Mouse (Mus musculus) heart, adult 9 months (tissue): ENCODE measurements around the gene Polr1b.

ENCODE experiments used
- DNase-seq, 2 experiments: peaks; one replicate each; pipeline ENCODE4 v3.0.0; 2022; ENCODE audit warnings: low spot score in 2 of 2

Gene Polr1b

DNA sequence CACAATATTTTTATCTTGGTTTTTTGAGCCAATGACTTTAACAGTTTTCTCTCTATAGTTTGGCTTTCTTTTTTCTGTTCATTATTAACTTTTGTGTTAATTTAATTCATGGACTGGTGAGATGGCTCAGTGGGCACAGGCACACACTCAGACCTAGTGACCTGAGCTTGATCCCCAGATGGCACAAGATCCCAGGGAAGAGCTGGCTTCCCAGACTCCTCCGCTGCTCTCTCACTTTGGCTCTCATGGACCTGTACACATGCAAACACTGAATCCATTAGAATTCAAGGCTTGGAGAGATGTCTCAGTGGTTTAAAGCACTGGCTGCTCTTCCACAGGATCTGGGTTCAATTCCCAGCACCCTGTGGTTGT lies 15.6 kb downstream of the Polr1b start:
- no peak for DNase-seq

DNA sequence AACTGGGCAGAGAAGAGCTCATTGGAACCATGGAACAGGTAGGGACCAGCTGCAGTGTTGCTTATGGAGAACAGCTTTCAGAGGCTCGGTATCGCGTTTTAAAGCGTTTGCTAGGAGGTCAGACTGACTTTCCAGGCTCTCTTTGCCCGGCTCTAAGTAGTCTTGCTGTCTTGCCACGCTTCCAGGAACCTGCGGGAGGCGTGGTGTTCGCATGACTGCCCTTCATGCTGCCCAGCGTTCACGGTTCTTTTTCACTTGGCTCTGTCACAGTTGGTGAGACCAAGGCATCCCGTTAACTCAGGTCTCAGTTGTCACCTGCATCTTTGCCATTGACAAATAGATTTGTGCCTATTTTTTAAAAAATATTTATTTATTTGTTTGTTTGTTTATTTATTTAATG lies 17.3 kb downstream of the Polr1b start:
- no peak for DNase-seq

DNA sequence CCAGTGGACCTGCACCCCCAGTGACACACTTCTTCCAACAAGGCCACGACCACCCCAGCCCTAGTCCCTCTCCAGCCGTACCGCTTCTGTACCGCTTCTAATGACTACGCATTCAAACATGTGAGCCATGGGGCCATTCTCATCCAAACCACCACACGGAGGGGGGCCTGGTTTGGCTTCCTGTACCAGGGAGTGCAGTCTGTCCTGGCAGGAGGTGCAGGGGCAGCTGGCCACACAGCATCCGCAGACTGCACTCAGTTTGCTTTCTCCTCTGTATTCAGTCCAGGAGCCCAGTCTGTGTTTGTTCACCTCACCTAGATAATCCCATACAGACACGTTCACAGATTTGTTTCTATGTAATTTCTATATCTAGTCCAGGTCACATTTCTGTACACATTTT lies 21.2 kb downstream of the Polr1b start:
- DNase-seq, result no peak

DNA sequence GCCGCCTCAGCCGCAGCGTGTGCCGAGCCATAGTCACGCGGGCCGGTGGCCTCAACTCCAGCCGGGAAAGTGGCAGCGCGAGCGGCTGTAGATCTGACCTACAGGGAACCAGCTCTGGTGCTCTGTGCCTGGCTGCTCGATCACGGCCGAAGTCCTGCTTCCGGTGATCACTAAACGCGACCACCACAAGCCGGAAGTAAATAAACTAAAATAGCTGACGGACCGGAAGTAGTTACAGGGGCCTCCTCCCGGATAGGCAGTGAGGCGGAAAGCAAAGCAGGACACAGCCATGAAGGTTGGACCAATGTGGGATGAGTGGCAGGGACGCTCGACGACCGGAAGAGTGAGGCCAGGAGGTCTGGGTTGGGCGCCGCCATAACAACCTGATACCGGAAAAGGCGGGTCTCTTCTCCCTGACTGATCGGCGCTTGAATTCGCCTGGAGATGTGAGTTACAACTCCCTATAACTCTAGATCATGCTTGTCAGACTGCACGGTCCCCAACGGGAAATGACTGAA lies 28.7 kb downstream of the Polr1b start, which contains the start of gene Chchd5:
Gene Chchd5, plus strand, starts transcription at position 289 of the 518 bp plus-strand sequence.
- peak; percentile 97 to 98 for DNase-seq

DNA sequence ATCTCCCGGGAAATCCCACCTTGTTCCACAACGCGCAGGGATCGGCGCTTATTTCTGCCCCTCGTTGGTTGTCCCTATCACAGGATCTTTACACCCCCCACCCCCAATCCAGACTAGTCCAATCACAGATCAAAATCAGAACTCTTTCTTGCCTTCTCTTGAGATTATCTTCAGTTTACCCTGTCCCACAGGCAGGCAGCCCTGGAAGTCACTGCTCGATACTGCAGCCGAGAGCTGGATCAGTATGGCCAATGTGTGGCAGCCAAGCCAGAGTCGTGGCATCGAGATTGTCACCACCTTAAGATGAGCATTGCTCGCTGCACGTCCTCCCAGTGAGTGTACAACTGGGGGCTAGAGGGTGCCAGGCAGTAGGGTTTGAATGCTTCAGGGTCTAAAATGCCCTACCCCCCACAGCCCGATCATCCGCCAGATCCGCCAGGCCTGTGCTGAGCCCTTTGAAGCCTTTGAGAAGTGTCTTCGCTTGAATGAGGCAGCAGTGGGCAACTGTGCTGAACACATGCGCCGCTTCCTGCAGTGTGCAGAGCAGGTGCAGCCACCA lies 29.3 kb downstream of the Polr1b start:
- DNase-seq, result peak in 1 of 2 experiments; percentile 21

DNA sequence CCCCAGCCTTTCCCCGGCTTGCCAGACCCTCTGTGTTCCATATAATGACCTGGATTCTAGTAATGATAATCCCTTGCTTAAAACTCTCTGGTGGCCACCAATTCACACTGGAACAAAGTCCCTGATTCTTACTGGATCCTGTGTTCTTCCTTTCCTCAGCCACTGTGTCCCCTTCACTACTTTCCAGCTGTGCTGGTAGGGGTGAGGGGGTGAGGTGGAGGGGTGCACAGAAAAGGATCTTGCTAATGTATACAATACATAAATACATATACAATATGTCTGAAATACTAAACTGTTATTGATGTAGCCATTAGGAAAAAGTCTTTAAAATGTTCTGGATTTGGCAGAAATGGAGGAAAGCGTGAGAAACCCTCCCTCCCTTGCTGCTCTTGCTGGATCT lies 30.0 kb downstream of the Polr1b start:
- DNase-seq, result no peak

DNA sequence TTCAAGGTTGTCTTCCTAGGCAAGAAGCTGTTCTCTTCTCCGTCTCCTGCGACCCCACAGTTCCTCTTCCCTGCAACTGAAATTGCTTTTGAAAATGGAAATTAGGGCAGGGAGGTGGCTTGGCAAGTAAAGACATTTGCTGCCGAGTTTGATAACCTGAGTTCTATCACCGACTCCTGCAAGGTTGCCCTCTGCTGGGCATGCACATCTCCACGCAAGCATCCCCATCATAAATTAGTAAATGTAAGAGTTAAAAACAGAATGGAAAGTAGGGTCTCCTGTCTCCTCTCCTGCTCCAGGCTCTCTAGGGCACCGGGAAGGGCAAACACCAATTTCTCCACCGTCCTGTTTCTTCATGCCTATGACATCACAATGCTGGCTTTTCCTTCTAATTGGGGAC lies 31.4 kb downstream of the Polr1b start:
- DNase-seq, result no peak

DNA sequence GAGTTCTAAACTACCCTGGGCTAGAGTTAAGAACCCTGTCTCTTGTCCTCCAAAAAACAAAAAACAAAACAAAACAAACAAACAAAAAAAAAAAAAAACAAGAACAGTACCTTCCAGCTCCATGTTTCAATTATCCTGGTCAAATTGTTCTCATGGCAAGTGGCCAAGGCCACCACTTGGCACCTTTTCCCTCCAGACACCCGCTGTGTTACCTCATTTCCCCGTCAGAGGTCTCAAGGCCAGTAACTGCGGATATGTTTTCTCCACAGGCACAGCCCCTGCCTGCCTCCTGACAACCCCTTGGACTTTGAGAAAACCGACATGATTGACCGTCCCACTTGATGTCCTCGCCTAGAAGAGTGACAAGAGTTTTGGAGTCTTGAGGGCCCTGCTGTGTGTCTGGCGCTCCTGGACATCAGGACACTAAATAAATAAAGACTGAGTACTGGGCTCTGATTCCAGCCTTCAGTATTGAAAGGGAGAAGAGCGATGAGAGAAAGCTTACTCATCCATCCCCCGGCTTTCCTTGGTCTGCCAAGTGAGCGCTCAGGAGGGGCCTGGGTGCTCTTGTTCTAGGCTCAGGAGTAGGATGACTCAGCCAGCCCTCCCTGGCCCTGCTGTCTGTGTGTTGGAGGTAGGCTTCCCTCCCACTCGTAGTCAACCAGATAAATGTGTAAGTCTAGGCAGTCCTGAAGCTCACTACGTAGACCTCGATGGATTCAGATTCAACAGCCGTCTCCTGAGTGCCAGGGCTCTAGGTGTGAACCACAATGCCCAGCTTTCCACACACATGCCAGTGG lies 32.4 kb downstream of the Polr1b start:
- no peak for DNase-seq

DNA sequence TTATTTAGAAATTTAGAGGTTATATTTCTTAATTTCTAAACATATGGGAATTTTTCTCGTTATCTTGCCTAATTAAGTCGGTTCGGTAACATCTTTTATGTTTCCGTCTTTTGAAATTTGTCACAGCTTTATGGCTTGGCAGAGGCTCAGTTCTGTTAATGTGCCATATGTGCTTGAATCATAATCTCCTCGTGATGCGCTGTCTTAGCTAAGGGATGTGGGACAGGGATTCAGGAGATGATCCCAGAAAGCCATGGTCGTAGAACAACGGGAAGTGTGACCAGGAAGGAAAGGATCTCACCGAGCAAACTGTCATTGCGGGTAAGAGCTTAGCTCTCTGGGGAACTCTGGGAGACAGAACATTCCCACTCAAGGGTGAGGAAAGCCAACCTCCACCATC lies 39.1 kb downstream of the Polr1b start:
- no peak for DNase-seq

DNA sequence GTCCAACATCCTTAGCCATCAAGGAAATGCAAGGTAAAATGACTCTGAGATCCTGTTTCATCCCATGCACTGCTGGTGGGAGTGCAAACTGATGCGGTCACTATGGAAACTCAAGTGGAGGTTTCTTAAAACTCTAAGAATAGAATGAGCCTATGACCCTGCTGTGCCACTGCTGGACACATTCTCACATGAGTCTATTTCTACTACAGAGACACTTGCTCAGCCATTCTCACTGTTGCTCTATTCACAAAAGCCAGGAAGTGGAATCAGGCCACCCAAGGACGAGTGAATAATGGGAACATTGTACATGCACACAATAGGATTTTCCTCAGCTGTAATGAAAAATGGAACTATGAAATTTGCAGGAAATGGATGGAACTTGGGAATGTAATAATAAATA lies 48.0 kb downstream of the Polr1b start:
- no peak for DNase-seq

DNA sequence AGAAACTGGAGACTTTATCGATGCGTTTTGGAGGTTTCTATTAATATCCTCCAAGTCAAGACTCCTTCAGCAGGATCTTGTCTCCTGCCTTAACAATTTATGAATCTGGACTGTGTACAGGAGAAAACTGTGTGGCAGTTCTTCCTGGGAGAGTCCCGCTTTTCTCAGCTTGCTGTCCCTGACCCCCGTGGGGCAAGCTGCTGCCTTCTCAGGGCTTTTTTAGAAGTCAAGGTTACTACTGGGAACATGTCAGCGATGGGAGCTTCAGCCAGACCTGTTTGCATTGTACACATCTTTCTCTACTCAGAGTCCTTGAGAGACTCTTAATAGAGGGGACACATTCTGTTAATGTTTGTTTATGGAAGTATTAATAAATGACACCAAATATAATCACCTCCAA lies 49.6 kb downstream of the Polr1b start:
- DNase-seq, result no peak

DNA sequence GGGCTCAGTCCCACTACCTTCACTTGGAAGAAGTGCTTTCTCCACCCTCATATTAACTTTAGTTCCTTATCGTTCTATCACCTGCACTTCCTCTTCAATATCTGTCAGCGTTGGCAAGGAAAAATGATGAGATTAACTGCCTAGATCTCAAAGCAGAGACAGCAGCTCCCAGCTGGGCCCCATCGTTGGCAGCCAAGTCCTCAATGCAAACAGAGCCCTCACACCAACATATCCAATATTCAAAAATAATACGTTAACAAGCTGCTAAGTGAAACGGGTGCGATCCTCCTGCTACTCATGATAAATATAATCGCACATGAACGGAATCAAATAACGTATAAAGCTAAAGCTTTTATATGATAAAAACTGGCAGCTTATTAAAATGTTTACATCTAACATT lies 50.3 kb downstream of the Polr1b start:
- no peak for DNase-seq

DNA sequence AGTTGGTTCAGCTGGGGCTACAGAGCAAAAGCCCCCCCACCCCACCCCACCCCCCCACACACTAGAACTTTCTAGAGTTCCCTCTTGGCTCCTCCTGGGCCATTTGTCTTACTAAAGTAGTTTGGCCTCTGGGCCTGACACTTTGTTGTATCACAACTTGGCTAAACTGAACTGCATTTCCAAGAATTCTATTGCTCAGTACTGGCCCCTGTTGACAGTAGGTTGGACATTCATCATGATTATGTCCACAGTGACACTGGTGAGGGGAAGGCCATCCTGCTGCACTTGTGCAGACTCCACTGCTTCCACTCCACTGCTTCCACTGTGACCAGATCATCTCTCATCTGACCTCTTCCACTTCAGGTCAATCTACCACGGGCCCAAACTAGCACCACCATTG lies 52.0 kb downstream of the Polr1b start:
- DNase-seq, result no peak

DNA sequence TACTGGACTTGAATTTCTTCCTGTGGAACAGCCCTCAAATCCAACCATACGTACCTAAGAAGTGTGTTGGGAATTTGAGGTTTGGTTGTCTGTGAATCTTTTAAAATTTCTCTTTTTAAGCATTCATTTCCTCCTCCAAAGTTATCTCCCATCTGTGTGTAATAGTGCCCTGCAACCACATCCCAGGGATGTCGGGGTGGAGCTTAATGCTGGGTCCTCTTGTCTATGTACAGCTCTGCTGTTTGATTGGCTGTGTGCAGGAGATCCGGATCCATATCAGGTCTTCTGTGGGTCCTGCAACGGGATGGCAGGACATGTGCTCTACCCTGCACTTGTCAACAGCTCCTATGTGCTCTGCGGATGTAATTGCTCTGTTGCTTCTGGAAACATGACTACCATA lies 64.0 kb downstream of the Polr1b start:
- DNase-seq, result no peak

DNA sequence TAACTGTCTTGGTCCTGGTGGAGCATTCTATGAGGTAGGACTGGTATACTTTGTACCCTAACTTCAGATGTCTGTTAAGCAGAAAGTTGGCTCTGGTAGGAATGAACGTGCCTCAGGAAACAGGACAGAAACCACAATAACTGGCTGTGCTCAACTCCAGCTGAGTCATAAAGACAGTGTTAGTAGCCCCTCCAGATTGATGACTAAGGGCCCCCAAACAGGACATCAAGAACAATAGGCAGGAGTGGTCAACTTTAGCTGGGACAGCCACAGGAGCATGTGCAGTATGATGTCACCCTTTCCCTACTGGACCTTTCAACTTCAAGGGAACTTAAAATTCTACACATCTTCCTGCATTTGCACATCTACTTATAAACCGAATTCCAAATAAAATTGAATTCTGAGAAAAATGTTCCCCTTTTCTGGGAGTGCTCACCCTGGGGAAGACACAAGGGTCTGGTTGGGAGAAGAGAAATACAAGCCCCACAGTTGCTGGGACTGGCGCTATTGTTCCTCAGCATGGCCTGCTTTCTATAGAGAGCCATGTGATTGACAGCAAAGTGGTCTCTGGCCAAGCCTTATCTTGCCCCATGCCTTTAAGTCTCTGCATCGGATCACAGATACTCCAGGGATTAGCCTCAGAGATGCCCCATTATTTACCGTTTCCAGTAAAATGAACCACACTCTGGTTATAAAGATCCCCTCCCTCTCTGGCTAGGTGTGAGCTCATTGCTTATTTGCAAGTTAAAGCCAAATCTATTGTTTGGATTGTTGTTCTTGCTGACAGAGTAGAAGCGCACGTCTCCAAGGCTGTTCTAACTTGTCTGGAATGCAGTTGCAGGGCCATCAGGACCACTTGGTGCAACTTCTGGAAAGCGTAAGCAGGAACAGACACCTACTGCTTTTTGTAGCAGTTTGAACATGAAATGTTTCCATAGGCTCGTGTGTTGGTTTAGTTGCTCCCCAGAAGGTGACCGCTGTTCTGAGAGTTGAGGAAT lies 66.0 kb downstream of the Polr1b start:
- peak in 1 of 2 experiments; percentile 29 for DNase-seq

DNA sequence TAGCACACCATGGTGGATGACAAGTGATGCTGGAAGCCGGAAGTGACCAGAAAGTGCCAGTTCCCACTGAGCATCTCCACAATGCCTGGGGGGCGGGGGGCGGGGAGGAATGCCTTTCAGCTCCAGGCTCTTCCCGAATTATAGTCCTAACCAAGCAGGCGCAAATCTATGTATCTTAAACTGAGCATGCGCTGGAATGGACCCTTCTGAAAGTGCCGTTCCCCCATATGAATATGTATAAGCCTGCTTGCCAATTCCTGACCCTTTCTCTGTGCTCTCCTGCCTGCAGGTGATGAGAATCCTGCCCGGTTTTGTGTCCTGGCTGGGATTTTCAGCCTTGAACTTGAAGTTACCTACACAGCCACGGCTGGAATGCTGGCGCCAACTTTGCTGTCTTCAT lies 72.6 kb downstream of the Polr1b start:
- no peak for DNase-seq

DNA sequence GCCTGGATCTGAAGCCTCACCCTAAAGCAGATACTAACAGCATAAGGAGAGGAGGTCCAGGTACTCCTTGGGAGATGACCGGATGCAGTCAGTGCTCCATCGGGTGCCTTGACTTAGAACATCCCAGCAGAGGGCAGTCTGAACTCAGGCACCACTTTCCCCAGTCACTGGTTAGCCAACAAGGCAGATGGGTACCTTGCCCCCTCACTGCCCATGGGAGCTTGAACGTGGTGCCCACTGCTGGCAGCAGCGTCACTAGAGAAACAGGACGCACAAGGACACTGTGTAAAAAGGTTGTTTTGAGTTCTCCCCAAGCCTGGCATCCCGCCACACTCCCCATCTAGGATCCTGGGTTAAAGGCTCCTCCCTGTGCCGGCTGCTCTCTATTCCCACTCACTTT lies 73.7 kb downstream of the Polr1b start:
- DNase-seq, result peak; percentile 30 to 48

DNA sequence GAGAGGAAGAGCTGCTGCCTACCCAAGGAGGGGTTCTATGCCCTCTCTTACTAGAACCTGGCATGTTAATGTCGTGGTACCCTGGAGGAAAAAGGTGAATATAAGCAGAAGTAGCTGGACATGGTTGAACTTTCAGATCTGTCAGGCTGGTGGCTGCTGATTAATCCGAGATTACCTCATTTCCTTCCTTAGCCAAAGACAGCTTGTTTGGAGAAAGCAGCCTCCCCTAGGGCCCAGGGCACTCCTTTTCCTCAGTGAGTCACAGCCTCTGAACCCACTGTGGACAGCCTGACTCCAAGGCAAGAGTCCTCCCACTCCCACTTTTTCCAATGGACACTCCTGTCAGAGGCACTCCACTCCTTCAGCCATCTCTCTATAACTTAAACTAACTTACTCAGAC lies 74.8 kb downstream of the Polr1b start:
- DNase-seq, result peak; percentile 35 to 39
